Mouse (Mus musculus) MEL (cell line): Measurements from ENCODE around the gene Slc35g3. TPM values are rescaled to one million over a fixed set of nuclear protein-coding genes. Genes with fewer than 3 reads are reported as not detected.

Experiments
- DNase-seq: peaks from one replicate; pipeline ENCODE4 v3.0.0; 2011; ENCODE audit warnings: low read depth, low spot score
- H3K27ac ChIP-seq: 2 replicates; pipeline ENCODE4 v1.5.1; 2012; ENCODE audit warnings: low read depth, mild to moderate bottlenecking, control low read depth, low read length, moderate library complexity; ENCODE audit not compliant: control insufficient read depth
- H3K27me3 ChIP-seq, 2 experiments: fragments of 150-350 bp in 1 of 2; sonication (generic) in 1 of 2; 2 replicates each; pipeline ENCODE4 v1.6.1; 2012; ENCODE audit warnings: low read length in 2 of 2, mild to moderate bottlenecking in 2 of 2, improper control_type of control experiment in 1 of 2, moderate library complexity in 1 of 2; ENCODE audit not compliant: insufficient read depth in 2 of 2, control insufficient read depth in 1 of 2
- H3K36me3 ChIP-seq, 2 experiments: 2 replicates each; pipeline ENCODE4 v1.6.1; 2012 to 2014; ENCODE audit warnings: low read length in 2 of 2, improper control_type of control experiment in 1 of 2, inconsistent platforms in 1 of 2, mild to moderate bottlenecking in 1 of 2; ENCODE audit not compliant: insufficient read depth in 2 of 2, control insufficient read depth in 1 of 2
- H3K4me1 ChIP-seq, 2 experiments: fragments of 150-350 bp in 1 of 2; sonication (generic) in 1 of 2; 2 replicates each; pipeline ENCODE4 v1.6.1; 2012; ENCODE audit warnings: low read length in 2 of 2, improper control_type of control experiment in 1 of 2, mild to moderate bottlenecking in 1 of 2; ENCODE audit not compliant: insufficient read depth in 2 of 2, control insufficient read depth in 1 of 2
- H3K4me3 ChIP-seq, 2 experiments: fragments of 150-350 bp in 1 of 2; sonication (generic) in 1 of 2; 2 replicates each; pipeline ENCODE4 v1.5.1; 2012; ENCODE audit warnings: low read depth in 2 of 2, low read length in 2 of 2, mild to moderate bottlenecking in 2 of 2, moderate library complexity in 2 of 2, control low read depth in 1 of 2, improper control_type of control experiment in 1 of 2; ENCODE audit not compliant: control insufficient read depth in 1 of 2, insufficient read depth in 1 of 2
- H3K79me2 ChIP-seq: 2 replicates; pipeline ENCODE4 v1.6.1; 2012; ENCODE audit warnings: mild to moderate bottlenecking, low read length, moderate library complexity; ENCODE audit not compliant: control insufficient read depth, poor library complexity, insufficient read depth
- H3K9ac ChIP-seq: 2 replicates; pipeline ENCODE4 v1.6.1; 2012; ENCODE audit warnings: low read depth, mild to moderate bottlenecking, control low read depth, low read length, moderate library complexity; ENCODE audit not compliant: control insufficient read depth, poor library complexity, severe bottlenecking
- H3K9me3 ChIP-seq: fragments of 150-350 bp; sonication (generic); replicated peaks from 2 replicates; pipeline ENCODE4 v1.6.1; 2012; ENCODE audit warnings: mild to moderate bottlenecking, low read length, improper control_type of control experiment, moderate library complexity; ENCODE audit not compliant: insufficient read depth
- CTCF ChIP-seq, 3 experiments: IDR thresholded peaks in 2 of 3; conservative IDR thresholded peaks in 1 of 3; 2 replicates each; pipeline ENCODE4 v1.5.1; 2011 to 2012; ENCODE audit warnings: low read length in 3 of 3, low read depth in 2 of 3, mild to moderate bottlenecking in 2 of 3, improper control_type of control experiment in 1 of 3, inconsistent platforms in 1 of 3, mixed read lengths in 1 of 3, moderate library complexity in 1 of 3; ENCODE audit not compliant: control insufficient read depth in 1 of 3, insufficient read depth in 1 of 3, poor library complexity in 1 of 3, severe bottlenecking in 1 of 3
- EP300 ChIP-seq, 2 experiments: IDR thresholded peaks; 2 replicates each; pipeline ENCODE4 v1.6.1; 2011; ENCODE audit warnings: improper control_type of control experiment in 2 of 2, low read length in 2 of 2, low read depth in 1 of 2, mild to moderate bottlenecking in 1 of 2
- GABPA ChIP-seq: IDR thresholded peaks from 2 replicates; pipeline ENCODE4 v1.6.1; 2012; ENCODE audit warnings: low read depth, mild to moderate bottlenecking, inconsistent platforms, low read length, improper control_type of control experiment, moderate library complexity
- JUND ChIP-seq: IDR thresholded peaks from 2 replicates; pipeline ENCODE4 v1.6.1; 2011; ENCODE audit warnings: low read depth, mild to moderate bottlenecking, improper control_type of control experiment, low read length
- KAT2A ChIP-seq: conservative IDR thresholded peaks from 2 replicates; pipeline ENCODE4 v1.6.1; 2012; ENCODE audit warnings: low read depth, low read length, improper control_type of control experiment, inconsistent platforms
- POLR2AphosphoS5 ChIP-seq: IDR thresholded peaks from 2 replicates; pipeline ENCODE4 v1.6.1; 2012; ENCODE audit warnings: low read depth, borderline replicate concordance, mild to moderate bottlenecking, inconsistent platforms, low read length, moderate library complexity, mixed read lengths
- RAD21 ChIP-seq: IDR thresholded peaks from 2 replicates; pipeline ENCODE4 v1.6.1; 2011; ENCODE audit warnings: mild to moderate bottlenecking, low read depth, low read length, improper control_type of control experiment
- SIN3A ChIP-seq: IDR thresholded peaks from 2 replicates; pipeline ENCODE4 v1.6.1; 2012; ENCODE audit warnings: low read length, improper control_type of control experiment, inconsistent platforms
- SMC3 ChIP-seq: IDR thresholded peaks from 2 replicates; pipeline ENCODE4 v1.6.1; 2011; ENCODE audit warnings: low read depth, low read length, improper control_type of control experiment
- TBP ChIP-seq: IDR thresholded peaks from 2 replicates; pipeline ENCODE4 v1.8.0; 2011; ENCODE audit warnings: low read depth, low read length, improper control_type of control experiment
- TCF12 ChIP-seq: IDR thresholded peaks from 2 replicates; pipeline ENCODE4 v1.6.1; 2014; ENCODE audit warnings: low read depth, mild to moderate bottlenecking, inconsistent platforms, low read length, improper control_type of control experiment, moderate library complexity
- ZC3H11A ChIP-seq: IDR thresholded peaks from 2 replicates; pipeline ENCODE4 v1.6.1; 2012; ENCODE audit warnings: low read depth, mild to moderate bottlenecking, inconsistent platforms, low read length, improper control_type of control experiment
- ZMIZ1 ChIP-seq: IDR thresholded peaks from 2 replicates; pipeline ENCODE4 v1.6.1; 2012; ENCODE audit warnings: low read depth, mild to moderate bottlenecking, inconsistent platforms, low read length, improper control_type of control experiment, moderate library complexity
- polyA plus RNA-seq, 2 experiments: library from polyadenylated mRNA; stranded (reverse) in 1 of 2; unstranded in 1 of 2; fragments of >175 nt in 1 of 2; fragments of >200 nt in 1 of 2; gene quantifications; 2 replicates each; pipeline versions ENCODE4 v1.2.1 to v1.2.4; 2012; ENCODE audit warnings: low replicate concordance in 2 of 2, low read depth in 1 of 2; ENCODE audit not compliant: insufficient read length in 2 of 2, insufficient read depth in 1 of 2, missing spikeins in 1 of 2
- total RNA-seq: library from RNA; depleted of rRNA; stranded (reverse); fragments of 300-350 nt; gene quantifications from 2 replicates; pipeline ENCODE4 v1.2.3, GENCODE M21; 2012

Gene Slc35g3
- total and polyA plus RNA-seq, 3 experiments, result 0.08 to 0.22 TPM; not detected in 1

DNA sequence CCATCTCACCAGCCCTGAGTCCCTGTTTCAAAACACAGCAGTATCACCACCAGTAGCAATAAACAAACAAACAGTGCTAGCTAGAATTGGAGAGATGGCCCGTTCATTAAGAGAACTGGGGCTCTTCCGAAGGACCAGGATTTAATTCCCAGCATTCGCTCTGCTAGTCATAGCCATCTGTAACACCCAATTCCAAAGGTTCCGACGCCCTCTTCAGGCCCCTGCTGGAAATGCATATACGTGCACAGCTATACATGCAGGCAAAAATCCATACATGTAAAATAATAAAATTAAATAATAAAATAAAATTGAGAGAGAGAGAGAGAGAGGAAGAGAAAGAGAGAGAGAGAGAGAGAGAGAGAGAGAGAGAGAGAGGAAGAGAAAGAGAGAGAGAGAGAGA lies 42.3 kb downstream of the Slc35g3 start:
- TF ChIP-seq RAD21, result peak; percentile 59
- TF ChIP-seq CTCF (IDR thresholded peaks at IDR 0.05 in 2 of 3, conservative IDR thresholded peaks at IDR 0.05 in 1 of 3; ENCODE audit: control insufficient read depth in 1 of 3, insufficient read depth in 1 of 3, low read depth in 2 of 3, low read length in 3 of 3, poor library complexity in 1 of 3, severe bottlenecking in 1 of 3), result peak; percentile 48 to 63 (median 62); a peak in 5 of 6 replicates
- TF ChIP-seq SMC3, result peak; percentile 33; the same call in 1 of the 2 replicates
- no peak for TF ChIP-seq TCF12
- 0 out of 2 replicates have a peak, but pooled peaks have one; percentile 29 for TF ChIP-seq TBP
- TF ChIP-seq ZC3H11A, result peak; percentile 28; the same call in 1 of the 2 replicates
- TF ChIP-seq POLR2AphosphoS5, result no peak
- TF ChIP-seq ZMIZ1, result no peak
- TF ChIP-seq, all 39 proteins: peak for 5
- H3K79me2 ChIP-seq, result no peaks in the 10 kb centered on the region
- no peaks in the 10 kb centered on the region for H3K9me3 ChIP-seq
- H3K36me3 ChIP-seq, result peaks cover 0 to 3% of the 10 kb centered on the region in 2 experiments; a peak in 1 of 4 replicates
- DNase-seq, result peak; percentile 61
- no peak overlapping the region for H3K9ac ChIP-seq
- H3K4me3 ChIP-seq, result no peak overlapping the region
- H3K27me3 ChIP-seq, result no peaks in the 10 kb centered on the region
- peaks cover 0 to 5% of the 10 kb centered on the region in 2 experiments; a peak in 1 of 4 replicates for H3K4me1 ChIP-seq
- no peak overlapping the region for H3K27ac ChIP-seq

DNA sequence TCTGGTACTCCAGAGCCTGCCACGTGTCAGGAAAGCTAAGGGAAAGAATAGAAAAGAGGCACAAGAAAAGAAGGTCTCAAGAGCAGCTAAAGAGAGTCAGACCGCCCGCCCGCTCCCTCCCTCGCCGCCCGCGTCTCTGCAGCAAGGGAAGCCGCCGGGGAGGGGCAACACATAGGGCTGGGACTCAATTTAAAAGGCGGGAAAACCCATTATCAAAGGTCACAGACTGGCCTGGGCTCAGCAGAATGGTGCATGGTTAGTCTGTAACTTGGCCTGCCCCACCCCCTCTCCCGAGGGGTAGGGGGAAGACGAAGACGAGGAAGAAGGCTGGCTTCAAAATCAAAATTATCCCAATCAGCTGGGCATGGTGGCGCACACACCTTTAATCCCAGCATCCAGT lies 43.1 kb downstream of the Slc35g3 start:
- DNase-seq, result no peak
- Histone ChIP-seq H3K27me3 (no peaks in the 10 kb centered on the region), H3K36me3 (peaks cover 0 to 3% of the 10 kb centered on the region in 2 experiments; a peak in 1 of 4 replicates), H3K4me3 (no peak overlapping the region), H3K4me1 (peaks cover 0 to 5% of the 10 kb centered on the region in 2 experiments; a peak in 1 of 4 replicates), H3K27ac (no peak overlapping the region), H3K79me2 (no peaks in the 10 kb centered on the region), H3K9ac (no peak overlapping the region), H3K9me3 (no peaks in the 10 kb centered on the region)
- TF ChIP-seq GABPA, result no peak
- no peak for TF ChIP-seq SIN3A
- TF ChIP-seq JUND, result no peak
- no peak for TF ChIP-seq KAT2A
- no peak for TF ChIP-seq SMC3
- no peak for TF ChIP-seq ZC3H11A

- DNase-seq, result no peak
- no peaks in the 10 kb centered on the region for H3K27me3 ChIP-seq
Measured at GRCm38 (mm10) chr11:69716953-69717352, 44.8 kb downstream of the Slc35g3 start.

More at GRCm38 (mm10) chr11:69716953-69717352, 44.8 kb downstream of the Slc35g3 start:
- H3K36me3 ChIP-seq, result peaks cover 0 to 3% of the 10 kb centered on the region in 2 experiments; a peak in 1 of 4 replicates
- TF ChIP-seq EP300 (IDR thresholded peaks at IDR 0.05; ENCODE audit: low read depth in 1 of 2, low read length in 2 of 2), result no peak
- TF ChIP-seq CTCF (IDR thresholded peaks at IDR 0.05 in 2 of 3, conservative IDR thresholded peaks at IDR 0.05 in 1 of 3; ENCODE audit: control insufficient read depth in 1 of 3, insufficient read depth in 1 of 3, low read depth in 2 of 3, low read length in 3 of 3, poor library complexity in 1 of 3, severe bottlenecking in 1 of 3), result 0 out of 6 replicates have a peak, but pooled peaks of 1 of the 3 experiments have one; percentile 20
- no peaks in the 10 kb centered on the region for H3K9me3 ChIP-seq
- no peak overlapping the region for H3K9ac ChIP-seq
- H3K4me1 ChIP-seq, result peaks cover 0 to 5% of the 10 kb centered on the region in 2 experiments; a peak in 1 of 4 replicates
- no peak overlapping the region for H3K27ac ChIP-seq
- no peak overlapping the region for H3K4me3 ChIP-seq
- H3K79me2 ChIP-seq, result no peaks in the 10 kb centered on the region
